Mouse (Mus musculus): ENCODE measurements around the gene Flnb.

The Flnb gene

GRCm38 (mm10) chr14:7826151-7826937 is 8.6 kb downstream of the Flnb start:
- DNase-seq (ENCODE audit: low spot score), result no peak

GRCm38 (mm10) chr14:7829181-7829580 is 11.4 kb downstream of the Flnb start:
- DNase-seq (ENCODE audit: low spot score), result no peak

GRCm38 (mm10) chr14:7831770-7832439 is 14.1 kb downstream of the Flnb start:
- DNase-seq (ENCODE audit: low spot score), result no peak

GRCm38 (mm10) chr14:7832440-7832783 is 14.7 kb downstream of the Flnb start:
- no peak for DNase-seq (ENCODE audit: low spot score)

GRCm38 (mm10) chr14:7833458-7833857 is 15.7 kb downstream of the Flnb start:
- DNase-seq (ENCODE audit: low spot score), result no peak

GRCm38 (mm10) chr14:7838564-7839089 is 20.9 kb downstream of the Flnb start:
- DNase-seq (ENCODE audit: low spot score), result no peak

- no peak for DNase-seq (ENCODE audit: low spot score)
Observed at GRCm38 (mm10) chr14:7839950-7840514, 22.3 kb downstream of the Flnb start.

- no peak for DNase-seq (ENCODE audit: low spot score)
Observed at GRCm38 (mm10) chr14:7842631-7843332, 25.0 kb downstream of the Flnb start.

GRCm38 (mm10) chr14:7846696-7847095 is 28.9 kb downstream of the Flnb start:
- no peak for DNase-seq (ENCODE audit: low spot score)

GRCm38 (mm10) chr14:7847746-7848232 is 30.0 kb downstream of the Flnb start:
- no peak for DNase-seq (ENCODE audit: low spot score)

- DNase-seq (ENCODE audit: low spot score), result no peak
Observed at GRCm38 (mm10) chr14:7850913-7851312, 33.2 kb downstream of the Flnb start.

GRCm38 (mm10) chr14:7851543-7852065 is 33.8 kb downstream of the Flnb start:
- no peak for DNase-seq (ENCODE audit: low spot score)

- DNase-seq (ENCODE audit: low spot score), result no peak
Observed at GRCm38 (mm10) chr14:7853691-7854090, 35.9 kb downstream of the Flnb start.

- DNase-seq (ENCODE audit: low spot score), result no peak
Observed at GRCm38 (mm10) chr14:7854366-7854765, 36.6 kb downstream of the Flnb start.

GRCm38 (mm10) chr14:7855101-7855500 is 37.3 kb downstream of the Flnb start:
- no peak for DNase-seq (ENCODE audit: low spot score)

- DNase-seq (ENCODE audit: low spot score), result no peak
Observed at GRCm38 (mm10) chr14:7855501-7855900, 37.7 kb downstream of the Flnb start.

- no peak for DNase-seq (ENCODE audit: low spot score)
Observed at GRCm38 (mm10) chr14:7856348-7856747, 38.6 kb downstream of the Flnb start.

- DNase-seq (ENCODE audit: low spot score), result no peak
Observed at GRCm38 (mm10) chr14:7857835-7858234, 40.1 kb downstream of the Flnb start.

GRCm38 (mm10) chr14:7858430-7858829 is 40.7 kb downstream of the Flnb start:
- no peak for DNase-seq (ENCODE audit: low spot score)

- DNase-seq (ENCODE audit: low spot score), result no peak
Observed at GRCm38 (mm10) chr14:7860525-7861154, 42.9 kb downstream of the Flnb start.

- no peak for DNase-seq (ENCODE audit: low spot score)
Observed at GRCm38 (mm10) chr14:7861275-7861674, 43.5 kb downstream of the Flnb start.

- no peak for DNase-seq (ENCODE audit: low spot score)
Observed at GRCm38 (mm10) chr14:7862226-7862625, 44.5 kb downstream of the Flnb start.

Measured in testis, postnatal 10 days (tissue).